Mouse (Mus musculus): ENCODE results near the gene Pars2.

Gene Pars2

GRCm38 (mm10) chr4:106650833-106651527 lies at the start of gene Pars2:
TSS of gene Pars2 (plus strand) at chr4:106651069.
- DNase-seq (ENCODE audit: low spot score): peak; percentile 96

- DNase-seq (ENCODE audit: low spot score): no peak
Observed at GRCm38 (mm10) chr4:106606639-106607554, 44.0 kb upstream of the Pars2 start.

GRCm38 (mm10) chr4:106607905-106608304 lies 43.0 kb upstream of the Pars2 start:
- DNase-seq (ENCODE audit: low spot score): no peak

GRCm38 (mm10) chr4:106613105-106613504 lies 37.8 kb upstream of the Pars2 start:
- no peak for DNase-seq (ENCODE audit: low spot score)

- no peak for DNase-seq (ENCODE audit: low spot score)
Observed at GRCm38 (mm10) chr4:106613560-106613959, 37.3 kb upstream of the Pars2 start.

GRCm38 (mm10) chr4:106614180-106614797 lies 36.6 kb upstream of the Pars2 start:
- no peak for DNase-seq (ENCODE audit: low spot score)

GRCm38 (mm10) chr4:106614881-106615280 lies 36.0 kb upstream of the Pars2 start:
- DNase-seq (ENCODE audit: low spot score): no peak

GRCm38 (mm10) chr4:106615637-106616036 lies 35.2 kb upstream of the Pars2 start:
- DNase-seq (ENCODE audit: low spot score): no peak

- DNase-seq (ENCODE audit: low spot score): no peak
Observed at GRCm38 (mm10) chr4:106617056-106617455, 33.8 kb upstream of the Pars2 start, which contains the start of gene Lexm. TSS of gene Lexm (minus strand) at chr4:106617241.

GRCm38 (mm10) chr4:106618898-106619297 lies 32.0 kb upstream of the Pars2 start:
- DNase-seq (ENCODE audit: low spot score): no peak

- no peak for DNase-seq (ENCODE audit: low spot score)
Observed at GRCm38 (mm10) chr4:106621428-106621827, 29.4 kb upstream of the Pars2 start.

- no peak for DNase-seq (ENCODE audit: low spot score)
Observed at GRCm38 (mm10) chr4:106622030-106622493, 28.8 kb upstream of the Pars2 start, which contains the start of gene Ttc22. TSS of gene Ttc22 (plus strand) at chr4:106622432.

GRCm38 (mm10) chr4:106622712-106623111 lies 28.2 kb upstream of the Pars2 start:
- no peak for DNase-seq (ENCODE audit: low spot score)

- DNase-seq (ENCODE audit: low spot score): no peak
Observed at GRCm38 (mm10) chr4:106624271-106624670, 26.6 kb upstream of the Pars2 start.

- no peak for DNase-seq (ENCODE audit: low spot score)
Observed at GRCm38 (mm10) chr4:106627809-106628208, 23.1 kb upstream of the Pars2 start.

- DNase-seq (ENCODE audit: low spot score): no peak
Observed at GRCm38 (mm10) chr4:106628650-106629360, 22.1 kb upstream of the Pars2 start.

GRCm38 (mm10) chr4:106629374-106629773 lies 21.5 kb upstream of the Pars2 start:
- DNase-seq (ENCODE audit: low spot score): no peak

- DNase-seq (ENCODE audit: low spot score): no peak
Observed at GRCm38 (mm10) chr4:106630333-106631220, 20.3 kb upstream of the Pars2 start.

- no peak for DNase-seq (ENCODE audit: low spot score)
Observed at GRCm38 (mm10) chr4:106632313-106632712, 18.6 kb upstream of the Pars2 start.

- DNase-seq (ENCODE audit: low spot score): no peak
Observed at GRCm38 (mm10) chr4:106633281-106634085, 17.4 kb upstream of the Pars2 start.
